Mouse (Mus musculus) midbrain, embryonic 15.5 days (tissue): ENCODE measurements around the gene Mfsd6. TPM values are rescaled to one million over a fixed set of nuclear protein-coding genes. Genes with fewer than 3 reads are reported as not detected.

Experiments
- ATAC-seq: fragments of 200-750 bp; cut with Nextera tagmentation; replicated peaks from 2 replicates; pipeline ENCODE4 v1.8.0; 2017; ENCODE audit warnings: moderate TSS enrichment
- H3K27ac ChIP-seq: fragments of 300-500 bp; sonication (generic); 2 replicates; pipeline ENCODE4 v1.5.1; 2015; ENCODE audit warnings: mild to moderate bottlenecking, inconsistent platforms
- H3K27me3 ChIP-seq: fragments of 300-500 bp; sonication (generic); replicated peaks from 2 replicates; pipeline ENCODE4 v1.6.1; 2015; ENCODE audit warnings: inconsistent platforms
- H3K36me3 ChIP-seq: fragments of 300-500 bp; sonication (generic); replicated peaks from 2 replicates; pipeline ENCODE4 v1.6.1; 2015; ENCODE audit warnings: inconsistent platforms
- H3K4me1 ChIP-seq: fragments of 300-500 bp; sonication (generic); 2 replicates; pipeline ENCODE4 v1.6.1; 2015; ENCODE audit warnings: inconsistent platforms
- H3K4me2 ChIP-seq: fragments of 300-500 bp; sonication (generic); 2 replicates; pipeline ENCODE4 v1.6.1; 2015; ENCODE audit warnings: inconsistent platforms, mild to moderate bottlenecking, moderate library complexity
- H3K4me3 ChIP-seq: fragments of 300-500 bp; sonication (generic); 2 replicates; pipeline ENCODE4 v1.5.1; 2015; ENCODE audit warnings: mild to moderate bottlenecking, inconsistent platforms
- H3K9ac ChIP-seq: fragments of 300-500 bp; sonication (generic); 2 replicates; pipeline ENCODE4 v1.6.1; 2015; ENCODE audit warnings: mild to moderate bottlenecking, inconsistent platforms
- H3K9me3 ChIP-seq: fragments of 300-500 bp; sonication (generic); 2 replicates; pipeline ENCODE4 v1.6.1; 2016; ENCODE audit warnings: inconsistent platforms
- WGBS: fragments of 180-500 bp; shearing (Covaris S2); methylation state at CpG from one replicate; pipeline ENCODE4 v1.1.7; 2015; ENCODE audit warnings: mixed read lengths; 5-methylcytosine and 5-hydroxymethylcytosine counted together
- polyA plus RNA-seq: library from polyadenylated mRNA; unstranded; fragments of >200 nt; fragmentation: Nextera tagmentation; extraction: Ambion mirVana; gene quantifications from 2 replicates; pipeline ENCODE4 v1.2.1, GENCODE M21; 2015

Mfsd6 gene
- 11.6 TPM in 2 replicates for polyA plus RNA-seq

DNA sequence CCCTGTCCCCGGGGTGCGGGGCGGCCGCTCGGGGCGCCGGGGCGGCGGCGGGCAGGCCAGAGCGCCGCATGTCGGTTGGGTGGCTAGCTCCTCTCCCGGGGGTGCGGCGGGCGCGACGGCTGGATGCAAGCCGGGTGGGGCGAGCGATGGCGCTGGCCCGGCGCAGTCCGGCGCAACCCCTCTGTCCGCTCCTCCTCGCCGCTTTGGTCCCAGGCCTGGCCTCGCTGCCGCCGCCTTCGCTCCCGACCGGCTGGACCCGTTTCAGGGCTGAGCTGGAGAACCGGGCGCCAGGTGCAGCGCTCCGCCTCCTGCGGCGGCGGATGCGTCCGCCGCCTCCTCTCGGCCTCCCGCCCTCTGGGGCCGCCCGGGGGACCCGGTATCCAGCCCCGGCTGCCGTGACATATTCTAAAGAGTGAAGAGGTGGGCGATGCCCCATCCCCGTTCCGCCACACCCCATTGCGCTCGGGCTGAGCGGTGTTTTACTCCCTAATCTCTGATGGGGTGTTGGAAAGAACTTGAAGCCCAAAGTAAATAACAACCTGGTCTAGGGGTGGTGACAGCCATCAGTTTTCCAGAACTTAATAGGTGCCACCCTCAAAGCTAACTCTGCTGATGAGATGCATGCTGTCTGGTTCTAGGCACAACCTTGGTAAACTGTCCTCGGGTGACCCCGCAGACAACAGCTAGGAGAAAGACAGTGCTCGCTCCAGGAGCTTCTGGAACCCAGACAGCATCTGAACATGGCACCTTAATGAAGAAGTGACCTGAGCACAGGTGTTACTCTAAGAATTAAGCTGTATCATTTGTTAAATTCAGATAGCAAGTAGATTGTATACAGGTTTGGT lies at the start of gene Mfsd6:
Gene Mfsd6 (minus strand): TSS at position 407 of the 845 bp plus-strand sequence.
- H3K27me3 ChIP-seq = no peaks in the 10 kb centered on the region
- H3K4me2 ChIP-seq = peak within 1 kb of the TSS; percentile 67
- H3K27ac ChIP-seq = peak within 1 kb of the TSS; percentile 96
- ATAC-seq = peak; percentile 82
- WGBS = under 1% methylated on average over 62 of the region's 63 CpGs
- peaks cover 22% of the 10 kb centered on the region for H3K4me1 ChIP-seq
- H3K4me3 ChIP-seq = peak within 1 kb of the TSS; percentile 97
- H3K36me3 ChIP-seq = no peaks in the 10 kb centered on the region
- peak within 1 kb of the TSS; percentile 95 for H3K9ac ChIP-seq
- H3K9me3 ChIP-seq = no peaks in the 10 kb centered on the region

GRCm38 (mm10) chr1:52765176-52766111 lies 38.2 kb upstream of the Mfsd6 start:
- Histone ChIP-seq H3K4me2 (no peak overlapping the region), H3K36me3 (no peaks in the 10 kb centered on the region), H3K9me3 (no peaks in the 10 kb centered on the region), H3K4me3 (no peak overlapping the region), H3K27ac (no peak overlapping the region), H3K27me3 (no peaks in the 10 kb centered on the region), H3K9ac (no peak overlapping the region), H3K4me1 (no peaks in the 10 kb centered on the region)
- ATAC-seq = no peak
- WGBS = 80% methylated on average over 7 of the region's 7 CpGs

DNA sequence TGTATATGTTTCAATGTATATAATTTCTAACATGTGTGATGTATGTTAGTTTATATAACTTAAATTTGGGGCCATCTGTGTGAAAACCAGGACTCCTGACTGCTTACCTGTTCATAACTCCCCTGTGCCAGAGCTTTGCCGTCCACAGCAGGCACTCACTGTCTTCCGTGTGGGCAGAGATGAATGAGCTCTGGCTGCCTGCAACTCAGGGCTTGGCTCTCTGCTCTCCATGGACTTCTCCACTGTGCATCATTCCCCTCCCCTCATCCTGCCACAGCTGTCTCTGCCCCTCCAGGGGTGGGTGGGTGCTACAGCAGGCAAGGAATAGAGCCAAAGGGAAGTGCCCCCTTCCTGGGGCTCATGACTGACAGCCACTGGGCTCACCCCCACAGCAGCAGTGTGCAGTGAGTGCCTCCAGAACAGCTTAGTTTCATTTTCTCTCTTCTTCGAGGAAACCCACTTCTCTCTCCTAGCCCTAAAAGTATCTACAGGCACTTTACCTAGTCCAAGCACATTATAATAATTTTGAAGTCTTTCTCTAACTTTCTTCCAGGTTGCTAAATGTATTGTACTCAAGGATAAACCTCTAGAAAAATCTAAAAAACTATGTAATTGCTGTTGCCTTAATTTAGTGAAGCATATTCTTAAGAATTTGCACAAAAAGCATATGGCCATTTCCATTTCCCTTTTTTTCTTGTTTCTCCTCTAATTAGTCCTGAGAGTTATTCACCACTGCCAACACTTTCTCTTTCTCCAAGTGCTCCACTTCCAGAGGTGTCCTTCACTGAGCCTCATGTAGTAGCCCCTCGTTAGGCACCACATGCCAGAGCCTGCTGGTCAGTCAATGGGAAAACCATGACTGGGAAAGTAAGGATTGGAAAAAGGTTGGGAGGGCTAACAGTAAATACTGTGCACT lies 36.9 kb upstream of the Mfsd6 start:
- Histone ChIP-seq H3K9ac (no peak overlapping the region), H3K4me2 (no peak overlapping the region), H3K4me1 (no peaks in the 10 kb centered on the region), H3K4me3 (no peak overlapping the region), H3K27ac (no peak overlapping the region), H3K27me3 (no peaks in the 10 kb centered on the region), H3K36me3 (no peaks in the 10 kb centered on the region), H3K9me3 (no peaks in the 10 kb centered on the region)
- no peak for ATAC-seq
- WGBS = 80% methylated on average over 4 of the region's 4 CpGs

GRCm38 (mm10) chr1:52758174-52758573 lies 30.9 kb upstream of the Mfsd6 start:
- no peak overlapping the region for H3K27ac ChIP-seq

GRCm38 (mm10) chr1:52754331-52754730 lies 27.1 kb upstream of the Mfsd6 start:
- Histone ChIP-seq H3K9me3 (no peaks in the 10 kb centered on the region), H3K36me3 (no peaks in the 10 kb centered on the region), H3K4me3 (no peak overlapping the region), H3K4me2 (no peak overlapping the region), H3K27me3 (no peaks in the 10 kb centered on the region), H3K9ac (no peak overlapping the region), H3K27ac (no peak overlapping the region), H3K4me1 (peaks cover 3% of the 10 kb centered on the region; the same call in 1 of the 2 replicates)
- ATAC-seq = no peak
- 90% methylated on average over 1 of the region's 1 CpGs for WGBS

More at GRCm38 (mm10) chr1:52758174-52758573, 30.9 kb upstream of the Mfsd6 start:
- ATAC-seq = peak; percentile 73; the same call in 1 of the 2 replicates
- Histone ChIP-seq H3K4me2 (no peak overlapping the region), H3K36me3 (no peaks in the 10 kb centered on the region), H3K9me3 (no peaks in the 10 kb centered on the region), H3K4me1 (peaks cover 3% of the 10 kb centered on the region; the same call in 1 of the 2 replicates), H3K27me3 (no peaks in the 10 kb centered on the region), H3K9ac (no peak overlapping the region), H3K4me3 (no peak overlapping the region)
- 56% methylated on average over 1 of the region's 1 CpGs for WGBS

- Histone ChIP-seq H3K27me3 (no peaks in the 10 kb centered on the region), H3K36me3 (no peaks in the 10 kb centered on the region), H3K4me3 (no peak overlapping the region), H3K9ac (no peak overlapping the region), H3K4me1 (peaks cover 3% of the 10 kb centered on the region; the same call in 1 of the 2 replicates), H3K9me3 (no peaks in the 10 kb centered on the region), H3K27ac (no peak overlapping the region), H3K4me2 (no peak overlapping the region)
- no peak for ATAC-seq
- WGBS = 76% methylated on average over 2 of the region's 2 CpGs
Observed at GRCm38 (mm10) chr1:52753828-52754227, 26.6 kb upstream of the Mfsd6 start.

DNA sequence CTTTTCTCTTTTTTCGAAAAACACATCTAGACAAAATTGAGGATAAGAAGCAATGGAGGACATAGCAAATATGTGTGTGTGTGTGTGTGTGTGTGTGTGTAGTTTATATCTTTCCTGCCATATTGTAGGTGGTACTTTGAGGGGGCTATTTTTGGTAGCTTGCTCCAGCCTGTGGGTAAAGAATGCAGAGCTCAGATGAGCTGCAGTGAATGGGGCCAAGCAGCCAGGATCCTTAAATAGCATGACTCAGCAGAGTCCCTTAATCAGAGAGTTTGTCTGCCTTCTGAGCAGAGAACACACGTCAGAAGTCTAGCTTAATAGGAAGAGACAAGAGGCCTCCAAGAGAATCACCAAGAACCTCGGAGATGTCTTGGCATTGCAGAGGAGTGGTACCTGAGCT lies 25.4 kb upstream of the Mfsd6 start:
- H3K27ac ChIP-seq = no peak overlapping the region
- H3K4me3 ChIP-seq = no peak overlapping the region
- no peak for ATAC-seq
- no peak overlapping the region for H3K9ac ChIP-seq
- 74% methylated on average over 3 of the region's 3 CpGs for WGBS
- no peak overlapping the region for H3K4me2 ChIP-seq
- no peaks in the 10 kb centered on the region for H3K4me1 ChIP-seq
- H3K9me3 ChIP-seq = no peaks in the 10 kb centered on the region
- H3K36me3 ChIP-seq = no peaks in the 10 kb centered on the region
- H3K27me3 ChIP-seq = no peaks in the 10 kb centered on the region

DNA sequence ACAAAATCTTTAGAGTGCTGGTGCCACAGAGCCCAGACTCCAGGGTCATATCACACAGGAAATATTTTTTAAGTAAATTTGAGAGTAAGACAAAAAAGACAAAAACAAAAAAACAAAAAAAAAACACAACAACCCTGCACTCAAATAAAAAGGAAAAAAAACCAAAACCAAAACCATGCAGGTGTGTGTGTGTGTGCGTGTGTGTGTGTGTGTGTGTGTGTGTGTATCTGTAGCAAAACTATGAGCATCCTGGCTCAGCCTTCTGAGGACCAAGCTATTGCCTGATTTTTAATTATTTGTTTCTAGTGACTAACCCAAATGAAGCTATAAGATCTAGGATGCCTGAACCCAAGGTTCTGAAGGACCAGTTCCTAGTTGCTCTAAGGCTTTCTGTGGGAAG lies 24.4 kb upstream of the Mfsd6 start:
- H3K27ac ChIP-seq = no peak overlapping the region
- H3K9me3 ChIP-seq = no peaks in the 10 kb centered on the region
- ATAC-seq = no peak
- no peak overlapping the region for H3K9ac ChIP-seq
- no peak overlapping the region for H3K4me2 ChIP-seq
- H3K4me1 ChIP-seq = no peaks in the 10 kb centered on the region
- H3K36me3 ChIP-seq = no peaks in the 10 kb centered on the region
- 100% methylated on average over 1 of the region's 1 CpGs for WGBS
- H3K4me3 ChIP-seq = no peak overlapping the region
- no peaks in the 10 kb centered on the region for H3K27me3 ChIP-seq

DNA sequence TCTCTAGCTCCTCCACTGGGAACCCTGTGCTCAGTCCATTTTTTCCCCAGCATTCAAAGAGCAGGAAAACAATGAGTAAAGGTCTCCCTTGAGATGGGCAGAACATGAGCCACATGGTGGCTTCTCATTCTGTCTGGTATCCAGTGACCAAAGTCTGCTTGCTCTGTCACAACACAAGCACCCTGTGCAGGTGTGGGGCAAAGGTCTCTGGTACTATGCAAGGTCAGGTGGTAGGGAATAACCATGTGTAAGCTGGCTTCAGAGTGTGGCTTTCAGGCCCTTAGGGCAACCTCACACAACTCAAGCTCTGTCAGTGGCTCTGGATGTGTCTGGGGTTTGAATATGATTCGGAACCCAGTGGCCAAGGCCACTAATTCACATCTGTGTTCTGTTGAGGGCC lies 22.7 kb upstream of the Mfsd6 start:
- H3K4me3 ChIP-seq = no peak overlapping the region
- no peaks in the 10 kb centered on the region for H3K27me3 ChIP-seq

DNA sequence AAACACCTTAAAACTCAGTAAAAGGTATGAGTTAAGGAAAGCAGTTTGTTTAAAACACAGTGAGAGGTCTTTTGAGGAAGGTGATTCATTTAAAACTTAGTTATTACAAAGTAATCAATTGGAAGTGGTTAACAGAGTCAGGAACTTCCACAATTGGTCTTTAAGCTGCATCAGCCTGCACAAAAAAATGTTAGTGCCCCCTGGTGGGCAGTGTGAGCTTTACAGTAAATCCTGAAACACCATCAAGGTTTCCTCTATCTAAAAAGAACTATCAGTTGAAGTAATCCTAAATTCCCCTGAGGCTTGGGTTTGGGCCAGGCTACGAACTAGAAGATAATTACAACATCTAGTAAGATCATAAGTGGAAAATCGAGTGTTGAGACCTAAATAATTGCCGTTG lies 21.0 kb upstream of the Mfsd6 start:
- no peaks in the 10 kb centered on the region for H3K36me3 ChIP-seq
- H3K9me3 ChIP-seq = no peaks in the 10 kb centered on the region
- no peak overlapping the region for H3K4me2 ChIP-seq
- no peaks in the 10 kb centered on the region for H3K4me1 ChIP-seq
- no peaks in the 10 kb centered on the region for H3K27me3 ChIP-seq
- 23% methylated on average over 3 of the region's 3 CpGs for WGBS
- no peak for ATAC-seq
- H3K4me3 ChIP-seq = no peak overlapping the region
- no peak overlapping the region for H3K9ac ChIP-seq
- H3K27ac ChIP-seq = no peak overlapping the region

More for the DNA sequence above, 22.7 kb upstream of the Mfsd6 start:
- WGBS = 98% methylated on average over 1 of the region's 1 CpGs
- H3K9me3 ChIP-seq = no peaks in the 10 kb centered on the region
- ATAC-seq = no peak
- H3K4me1 ChIP-seq = no peaks in the 10 kb centered on the region
- no peak overlapping the region for H3K27ac ChIP-seq
- no peaks in the 10 kb centered on the region for H3K36me3 ChIP-seq
- no peak overlapping the region for H3K4me2 ChIP-seq
- no peak overlapping the region for H3K9ac ChIP-seq

GRCm38 (mm10) chr1:52742567-52742966 lies 15.3 kb upstream of the Mfsd6 start:
- Histone ChIP-seq H3K27me3 (no peaks in the 10 kb centered on the region), H3K4me2 (no peak overlapping the region), H3K4me3 (no peak overlapping the region), H3K36me3 (no peaks in the 10 kb centered on the region), H3K4me1 (no peaks in the 10 kb centered on the region), H3K27ac (no peak overlapping the region), H3K9ac (no peak overlapping the region), H3K9me3 (no peaks in the 10 kb centered on the region)
- 86% methylated on average over 5 of the region's 5 CpGs for WGBS
- no peak for ATAC-seq
